Mouse (Mus musculus) embryonic facial prominence, embryonic 11.5 days (tissue): ENCODE measurements around the gene Pou3f4. TPM values are rescaled to one million over a fixed set of nuclear protein-coding genes. Genes with fewer than 3 reads are reported as not detected.
A peak's percentile ranks its signal among the peaks of the same experiment; 100 is the strongest.

Source experiments
- ATAC-seq: fragments of 200-750 bp; cut with Nextera tagmentation; replicated peaks from 2 replicates; pipeline ENCODE4 v1.8.0; 2017; ENCODE audit warnings: low read depth; ENCODE audit not compliant: insufficient number of reproducible peaks, low FRiP score, low TSS enrichment
- DNase-seq: peaks from one replicate; pipeline ENCODE4 v3.0.0-alpha.2; 2015; ENCODE audit warnings: low spot score
- H3K27ac ChIP-seq: fragments of 300-500 bp; sonication (generic); replicated peaks from 2 replicates; pipeline ENCODE4 v1.5.1; 2014; ENCODE audit warnings: mild to moderate bottlenecking, low read depth, low read length, control low read depth
- H3K27me3 ChIP-seq: fragments of 300-500 bp; sonication (generic); 2 replicates; pipeline ENCODE4 v1.6.1; 2014; ENCODE audit warnings: mild to moderate bottlenecking, low read length, moderate library complexity, mixed read lengths; ENCODE audit not compliant: control insufficient read depth, insufficient read depth
- H3K36me3 ChIP-seq: fragments of 300-500 bp; sonication (generic); replicated peaks from 2 replicates; pipeline ENCODE4 v1.6.1; 2014; ENCODE audit warnings: low read depth, mild to moderate bottlenecking, low read length, moderate library complexity, mixed read lengths; ENCODE audit not compliant: control insufficient read depth, insufficient read depth
- H3K4me1 ChIP-seq: fragments of 300-500 bp; sonication (generic); 2 replicates; pipeline ENCODE4 v1.6.1; 2014; ENCODE audit warnings: low read length, mixed read lengths; ENCODE audit not compliant: control insufficient read depth, insufficient read depth
- H3K4me2 ChIP-seq: fragments of 300-500 bp; sonication (generic); 2 replicates; pipeline ENCODE4 v1.6.1; 2014; ENCODE audit warnings: low read depth, mild to moderate bottlenecking, control low read depth, low read length, moderate library complexity
- H3K4me3 ChIP-seq: fragments of 300-500 bp; sonication (generic); 2 replicates; pipeline ENCODE4 v1.5.1; 2014; ENCODE audit warnings: low read depth, low read length, control low read depth
- H3K9ac ChIP-seq: fragments of 300-500 bp; sonication (generic); replicated peaks from 2 replicates; pipeline ENCODE4 v1.6.1; 2014; ENCODE audit warnings: mild to moderate bottlenecking, control low read depth, low read length
- H3K9me3 ChIP-seq: fragments of 300-500 bp; sonication (generic); replicated peaks from 2 replicates; pipeline ENCODE4 v1.6.1; 2016; ENCODE audit warnings: mild to moderate bottlenecking, low read length, inconsistent platforms, mixed read lengths; ENCODE audit not compliant: control insufficient read depth
- WGBS: fragments of 180-500 bp; shearing (Covaris S2); extraction: QIAGEN DNeasy Blood & Tissue Kit; methylation state at CpG from one replicate; pipeline ENCODE4 v1.1.7; 2014; 5-methylcytosine and 5-hydroxymethylcytosine counted together
- polyA plus RNA-seq: library from polyadenylated mRNA; unstranded; fragments of >200 nt; fragmentation: Nextera tagmentation; extraction: Ambion mirVana; gene quantifications from 2 replicates; pipeline ENCODE4 v1.2.1, GENCODE M21; 2014

Pou3f4 gene
- polyA plus RNA-seq, 1 experiment from 2014 or later = 3.9 TPM

- H3K9ac ChIP-seq = peak overlapping the region; percentile 37; the same call in 1 of the 2 replicates
- 0 out of 2 replicates have a peak overlapping the region, but pooled peaks have one; percentile 28 for H3K27ac ChIP-seq
- no peaks in the 10 kb centered on the region for H3K4me1 ChIP-seq
- peak overlapping the region; percentile 37 for H3K4me3 ChIP-seq
- no peaks in the 10 kb centered on the region for H3K9me3 ChIP-seq
- H3K36me3 ChIP-seq = no peaks in the 10 kb centered on the region
- DNase-seq (peak; percentile 7), ATAC-seq (peak; percentile 50)
- H3K4me2 ChIP-seq = peak overlapping the region; percentile 69
- 16% methylated on average over 51 of the region's 52 CpGs for WGBS
- H3K27me3 ChIP-seq = peaks cover 4% of the 10 kb centered on the region; the same call in 1 of the 2 replicates
Measured at GRCm38 (mm10) chrX:110814592-110815548, 790 bp downstream of the Pou3f4 start.

GRCm38 (mm10) chrX:110815549-110815930 is 1.5 kb downstream of the Pou3f4 start:
- Histone ChIP-seq H3K27me3 (peaks cover 4% of the 10 kb centered on the region; the same call in 1 of the 2 replicates), H3K4me2 (peak overlapping the region; percentile 69), H3K9ac (no peak overlapping the region), H3K4me1 (no peaks in the 10 kb centered on the region), H3K27ac (no peak overlapping the region), H3K9me3 (no peaks in the 10 kb centered on the region), H3K4me3 (peak overlapping the region; percentile 37), H3K36me3 (no peaks in the 10 kb centered on the region)
- no peak for ATAC-seq
- 25% methylated on average over 18 of the region's 18 CpGs for WGBS
- no peak for DNase-seq

DNA sequence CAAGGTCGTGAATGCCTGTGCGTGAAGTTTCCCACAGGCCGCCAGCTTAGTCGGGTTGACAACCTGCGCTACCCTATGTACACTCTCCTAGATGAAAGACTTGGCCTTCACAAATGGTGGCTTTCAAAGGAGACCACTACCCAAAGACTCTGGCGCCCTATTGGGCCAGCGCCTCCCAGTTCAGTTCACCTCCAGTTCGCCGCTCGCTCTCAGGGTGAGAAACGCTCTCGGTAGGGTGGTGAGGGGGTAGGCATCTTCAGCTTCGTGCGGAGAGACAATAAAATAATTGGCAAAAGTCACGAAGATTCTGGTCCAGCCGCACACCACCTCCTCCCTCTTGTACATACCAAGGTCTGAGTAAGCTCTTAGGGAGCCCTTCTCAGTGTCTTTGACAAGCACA is 2.5 kb downstream of the Pou3f4 start:
- Histone ChIP-seq H3K4me3 (peak overlapping the region; percentile 37), H3K27me3 (peaks cover 4% of the 10 kb centered on the region; the same call in 1 of the 2 replicates), H3K4me2 (peak overlapping the region; percentile 16), H3K36me3 (no peaks in the 10 kb centered on the region), H3K9ac (no peak overlapping the region), H3K4me1 (no peaks in the 10 kb centered on the region), H3K9me3 (no peaks in the 10 kb centered on the region), H3K27ac (no peak overlapping the region)
- ATAC-seq (no peak), DNase-seq (peak; percentile 13)
- 7% methylated on average over 16 of the region's 16 CpGs for WGBS

- DNase-seq (no peak), ATAC-seq (no peak)
- H3K4me3 ChIP-seq = peak overlapping the region; percentile 37
- H3K27ac ChIP-seq = no peak overlapping the region
- no peaks in the 10 kb centered on the region for H3K4me1 ChIP-seq
- H3K9ac ChIP-seq = no peak overlapping the region
- no peaks in the 10 kb centered on the region for H3K36me3 ChIP-seq
- 22% methylated on average over 10 of the region's 10 CpGs for WGBS
- H3K27me3 ChIP-seq = peaks cover 4% of the 10 kb centered on the region; the same call in 1 of the 2 replicates
- peak overlapping the region; percentile 16; the same call in 1 of the 2 replicates for H3K4me2 ChIP-seq
- no peaks in the 10 kb centered on the region for H3K9me3 ChIP-seq
Measured at GRCm38 (mm10) chrX:110817211-110817610, 3.1 kb downstream of the Pou3f4 start.

DNA sequence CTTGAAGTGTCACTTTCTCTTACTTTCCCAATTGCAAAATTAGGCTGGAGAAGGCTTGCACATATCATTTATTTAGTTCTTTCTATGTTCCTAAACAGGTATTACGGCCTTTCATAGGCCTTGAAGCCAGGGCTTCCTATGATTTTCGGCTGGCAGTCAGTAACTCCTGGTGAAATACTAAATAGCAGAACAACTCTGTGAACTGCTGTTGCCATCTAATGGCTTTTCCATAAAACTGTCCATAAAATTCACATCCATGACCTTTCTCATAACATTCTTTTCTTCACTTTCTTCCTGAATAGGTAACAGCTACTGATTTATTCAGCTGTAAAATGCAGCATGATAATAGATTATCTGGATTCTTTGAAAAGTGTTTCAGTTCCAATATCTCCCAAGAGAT is 23.4 kb downstream of the Pou3f4 start:
- H3K9ac ChIP-seq = no peak overlapping the region
- H3K9me3 ChIP-seq = no peaks in the 10 kb centered on the region
- H3K36me3 ChIP-seq = no peaks in the 10 kb centered on the region
- H3K4me3 ChIP-seq = no peak overlapping the region
- H3K4me1 ChIP-seq = no peaks in the 10 kb centered on the region
- H3K27me3 ChIP-seq = no peaks in the 10 kb centered on the region
- 73% methylated on average over 2 of the region's 2 CpGs for WGBS
- no peak overlapping the region for H3K27ac ChIP-seq
- no peak for ATAC-seq
- no peak for DNase-seq
- H3K4me2 ChIP-seq = no peak overlapping the region

DNA sequence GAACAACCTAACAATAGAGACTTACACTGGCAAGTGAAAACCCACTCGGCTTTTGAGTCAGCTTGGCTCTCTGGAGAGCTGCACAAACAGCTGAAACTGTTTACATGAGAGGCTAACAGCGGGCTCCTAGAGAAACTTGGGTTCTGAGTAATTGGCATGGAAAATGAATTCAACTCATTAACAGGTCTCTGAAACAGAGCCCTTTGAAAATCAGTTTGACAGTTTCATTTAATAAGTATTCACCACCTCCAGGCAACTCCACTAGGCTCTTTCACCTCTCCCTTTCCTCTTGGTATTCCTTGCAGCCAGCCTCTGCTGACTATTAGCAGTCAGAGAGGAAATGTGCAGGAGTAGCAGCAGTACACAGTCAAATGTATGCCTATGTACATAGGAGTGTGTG is 37.2 kb downstream of the Pou3f4 start:
- WGBS = 55% methylated on average over 2 of the region's 2 CpGs
- H3K27ac ChIP-seq = no peak overlapping the region
- no peaks in the 10 kb centered on the region for H3K27me3 ChIP-seq
- no peak overlapping the region for H3K4me3 ChIP-seq
- no peaks in the 10 kb centered on the region for H3K4me1 ChIP-seq
- DNase-seq = no peak
- no peak overlapping the region for H3K9ac ChIP-seq
- no peak overlapping the region for H3K4me2 ChIP-seq
- H3K36me3 ChIP-seq = no peaks in the 10 kb centered on the region
- ATAC-seq = no peak
- H3K9me3 ChIP-seq = no peaks in the 10 kb centered on the region
